Mouse (Mus musculus) CH12.LX (cell line): ENCODE measurements around the gene Utp14b. TPM values are rescaled to one million over a fixed set of nuclear protein-coding genes. Genes with fewer than 3 reads are reported as not detected.

ENCODE experiments used
- DNase-seq: peaks from one replicate; pipeline ENCODE4 v3.0.0-alpha.2; 2013; ENCODE audit errors: extremely low read depth
- H3K27ac ChIP-seq: 2 replicates; pipeline ENCODE4 v1.5.1; 2012; ENCODE audit warnings: low read depth, mild to moderate bottlenecking, control low read depth, moderate library complexity; ENCODE audit not compliant: insufficient read depth
- H3K27me3 ChIP-seq: replicated peaks from 2 replicates; pipeline ENCODE3; 2012; ENCODE audit warnings: inconsistent platforms
- H3K36me3 ChIP-seq, 2 experiments: replicated peaks in 1 of 2; 2 replicates each; pipeline versions ENCODE3 to v1.6.1; 2012; ENCODE audit warnings: inconsistent platforms in 1 of 2, low read length in 1 of 2, mild to moderate bottlenecking in 1 of 2, mixed read lengths in 1 of 2, moderate library complexity in 1 of 2; ENCODE audit not compliant: control insufficient read depth in 1 of 2, insufficient read depth in 1 of 2
- H3K4me1 ChIP-seq, 2 experiments: 2 replicates each; pipeline ENCODE4 v1.6.1; 2012; ENCODE audit warnings: inconsistent platforms in 1 of 2, moderate library complexity in 1 of 2; ENCODE audit not compliant: insufficient read depth in 2 of 2, control insufficient read depth in 1 of 2
- H3K4me2 ChIP-seq: 2 replicates; pipeline ENCODE4 v1.6.1; 2012; ENCODE audit warnings: low read depth, mild to moderate bottlenecking, control low read depth; ENCODE audit not compliant: poor library complexity, insufficient read depth, severe bottlenecking
- H3K4me3 ChIP-seq, 3 experiments: fragments of 150-350 bp in 1 of 3; sonication (generic) in 1 of 3; replicated peaks in 1 of 3; 2 replicates each; pipeline versions ENCODE3 to v1.5.1; 2011 to 2012; ENCODE audit warnings: low read depth in 2 of 3, low read length in 2 of 3, mild to moderate bottlenecking in 2 of 3, moderate library complexity in 2 of 3, control low read depth in 1 of 3, improper control_type of control experiment in 1 of 3, inconsistent platforms in 1 of 3, mixed read lengths in 1 of 3; ENCODE audit not compliant: poor library complexity in 1 of 3
- H3K79me2 ChIP-seq: replicated peaks from 2 replicates; pipeline ENCODE4 v1.6.1; 2012; ENCODE audit warnings: mild to moderate bottlenecking, moderate library complexity; ENCODE audit not compliant: control insufficient read depth, poor library complexity, insufficient read depth, severe bottlenecking; ENCODE audit errors: extremely low read depth
- H3K9ac ChIP-seq: 2 replicates; pipeline ENCODE4 v1.6.1; 2012; ENCODE audit warnings: low read depth, mild to moderate bottlenecking, control low read depth, moderate library complexity; ENCODE audit not compliant: insufficient read depth
- H3K9me3 ChIP-seq: replicated peaks from 2 replicates; pipeline ENCODE3; 2012; ENCODE audit warnings: low read length, inconsistent platforms, mixed read lengths
- BHLHE40 ChIP-seq: IDR thresholded peaks from 2 replicates; pipeline ENCODE4 v1.6.1; 2011; ENCODE audit warnings: mild to moderate bottlenecking, low read depth, low read length, improper control_type of control experiment
- CHD1 ChIP-seq: IDR thresholded peaks from 2 replicates; pipeline ENCODE4 v1.6.1; 2012; ENCODE audit warnings: low read depth, low read length, improper control_type of control experiment, inconsistent platforms
- CHD2 ChIP-seq: IDR thresholded peaks from 2 replicates; pipeline ENCODE4 v1.6.1; 2011; ENCODE audit warnings: low read length, improper control_type of control experiment
- E2F4 ChIP-seq: IDR thresholded peaks from 2 replicates; pipeline ENCODE4 v1.6.1; 2011; ENCODE audit warnings: low read depth, low read length, improper control_type of control experiment; ENCODE audit not compliant: insufficient replicate concordance
- ELF1 ChIP-seq: IDR thresholded peaks from 2 replicates; pipeline ENCODE4 v1.6.1; 2014; ENCODE audit warnings: low read depth, mild to moderate bottlenecking, inconsistent platforms, low read length, improper control_type of control experiment
- EP300 ChIP-seq: IDR thresholded peaks from 2 replicates; pipeline ENCODE4 v1.6.1; 2011; ENCODE audit warnings: low read length, improper control_type of control experiment
- GABPA ChIP-seq: IDR thresholded peaks from 2 replicates; pipeline ENCODE4 v1.6.1; 2012; ENCODE audit warnings: low read depth, low read length, improper control_type of control experiment, inconsistent platforms; ENCODE audit not compliant: insufficient replicate concordance
- HCFC1 ChIP-seq: IDR thresholded peaks from 2 replicates; pipeline ENCODE4 v1.6.1; 2012; ENCODE audit warnings: low read depth, mild to moderate bottlenecking, inconsistent platforms, low read length, improper control_type of control experiment
- JUN ChIP-seq: IDR thresholded peaks from 2 replicates; pipeline ENCODE4 v1.6.1; 2011; ENCODE audit warnings: low read depth, mild to moderate bottlenecking, low read length, improper control_type of control experiment, moderate library complexity; ENCODE audit not compliant: insufficient read depth
- MAFK ChIP-seq: IDR thresholded peaks from 2 replicates; pipeline ENCODE4 v1.6.1; 2011; ENCODE audit warnings: low read length, improper control_type of control experiment; ENCODE audit not compliant: insufficient replicate concordance
- MAX ChIP-seq: IDR thresholded peaks from 2 replicates; pipeline ENCODE4 v1.6.1; 2011; ENCODE audit warnings: low read length, improper control_type of control experiment
- MAZ ChIP-seq: IDR thresholded peaks from 2 replicates; pipeline ENCODE4 v1.6.1; 2012; ENCODE audit warnings: low read depth, mild to moderate bottlenecking, inconsistent platforms, low read length, improper control_type of control experiment, moderate library complexity
- MEF2A ChIP-seq: IDR thresholded peaks from 2 replicates; pipeline ENCODE4 v1.6.1; 2014; ENCODE audit warnings: low read depth, mild to moderate bottlenecking, inconsistent platforms, low read length, improper control_type of control experiment, borderline replicate concordance
- RAD21 ChIP-seq: IDR thresholded peaks from 2 replicates; pipeline ENCODE4 v1.6.1; 2011; ENCODE audit warnings: low read depth, mild to moderate bottlenecking, low read length, improper control_type of control experiment, moderate library complexity
- RCOR1 ChIP-seq: conservative IDR thresholded peaks from 2 replicates; pipeline ENCODE4 v1.6.1; 2012; ENCODE audit warnings: low read depth, mild to moderate bottlenecking, inconsistent platforms, low read length, improper control_type of control experiment
- TCF12 ChIP-seq: IDR thresholded peaks from 2 replicates; pipeline ENCODE4 v1.6.1; 2014; ENCODE audit warnings: low read depth, mild to moderate bottlenecking, inconsistent platforms, low read length, improper control_type of control experiment
- UBTF ChIP-seq: IDR thresholded peaks from 2 replicates; pipeline ENCODE4 v1.6.1; 2012; ENCODE audit warnings: low read depth, mild to moderate bottlenecking, inconsistent platforms, low read length, improper control_type of control experiment, moderate library complexity
- USF1 ChIP-seq: IDR thresholded peaks from 2 replicates; pipeline ENCODE4 v1.6.1; 2014; ENCODE audit warnings: low read depth, mild to moderate bottlenecking, inconsistent platforms, low read length, improper control_type of control experiment
- ZKSCAN1 ChIP-seq: IDR thresholded peaks from 2 replicates; pipeline ENCODE4 v1.6.1; 2012; ENCODE audit warnings: low read depth, inconsistent platforms, low read length, improper control_type of control experiment, borderline replicate concordance
- dilution Hi-C: fragments of 300-500 bp; cut with MboI; formaldehyde crosslinking; loops from 2 replicates; pipeline ENCODE4 v1.14.3; 2020; ENCODE audit warnings: low sequenced_read_pairs; ENCODE audit not compliant: extremely low pct_unique_long_range_greater_than_20kb, extremely low pct_ligation_motif_present
- in situ Hi-C: fragments of 300-500 bp; cut with MboI; formaldehyde crosslinking; loops from 3 replicates; pipeline ENCODE4 v1.14.3; 2019; ENCODE audit warnings: low sequenced_read_pairs, low pct_ligation_motif_present, low pct_unique_long_range_greater_than_20kb, mixed read lengths
- polyA plus RNA-seq: library from polyadenylated mRNA; unstranded; fragments of >175 nt; gene quantifications from 2 replicates; pipeline ENCODE4 v1.2.1, GENCODE M21; 2012; ENCODE audit warnings: low read depth; ENCODE audit not compliant: insufficient read length
- total RNA-seq, 2 experiments: library from RNA; depleted of rRNA; stranded (reverse); fragments of 300-350 nt in 1 of 2; fragments of >200 nt in 1 of 2; gene quantifications; 2 replicates each; pipeline ENCODE4 v1.2.3; 2012 to 2014

Gene Utp14b
- total and polyA plus RNA-seq, 3 experiments = 6.9 to 13.0 (median 10.4) TPM

DNA sequence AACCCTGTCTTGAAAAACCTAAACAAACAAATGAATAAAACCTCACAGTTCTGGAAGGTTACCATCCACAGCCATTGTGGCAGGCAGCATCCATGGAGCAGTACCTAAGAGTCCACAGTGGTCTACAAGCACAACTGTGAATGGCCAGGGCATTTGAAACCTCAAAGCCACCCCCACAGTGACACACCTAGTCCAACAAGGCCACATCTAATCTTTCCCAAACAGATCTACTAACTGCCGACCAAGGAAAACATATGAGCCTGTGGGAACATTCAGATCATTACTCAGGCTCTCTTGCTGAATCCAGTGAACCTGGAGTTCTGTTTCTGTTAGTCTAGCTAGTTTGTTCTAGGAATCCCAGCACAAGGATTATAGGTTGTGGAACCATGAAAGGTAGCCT lies 44.9 kb upstream of the Utp14b start:
- no peaks in the 10 kb centered on the region for H3K9me3 ChIP-seq
- H3K4me2 ChIP-seq = no peak overlapping the region
- no peak overlapping the region for H3K4me3 ChIP-seq
- H3K9ac ChIP-seq = no peak overlapping the region
- H3K79me2 ChIP-seq = no peaks in the 10 kb centered on the region
- DNase-seq = no peak
- no peaks in the 10 kb centered on the region for H3K27me3 ChIP-seq
- in situ Hi-C loops (no loop called here), dilution Hi-C loops (no loop called here)
- no peak for TF ChIP-seq USF1
- H3K36me3 ChIP-seq = no peaks in the 10 kb centered on the region
- H3K4me1 ChIP-seq = peaks cover 0 to 9% of the 10 kb centered on the region in 2 experiments; a peak in 1 of 4 replicates
- no peak overlapping the region for H3K27ac ChIP-seq

DNA sequence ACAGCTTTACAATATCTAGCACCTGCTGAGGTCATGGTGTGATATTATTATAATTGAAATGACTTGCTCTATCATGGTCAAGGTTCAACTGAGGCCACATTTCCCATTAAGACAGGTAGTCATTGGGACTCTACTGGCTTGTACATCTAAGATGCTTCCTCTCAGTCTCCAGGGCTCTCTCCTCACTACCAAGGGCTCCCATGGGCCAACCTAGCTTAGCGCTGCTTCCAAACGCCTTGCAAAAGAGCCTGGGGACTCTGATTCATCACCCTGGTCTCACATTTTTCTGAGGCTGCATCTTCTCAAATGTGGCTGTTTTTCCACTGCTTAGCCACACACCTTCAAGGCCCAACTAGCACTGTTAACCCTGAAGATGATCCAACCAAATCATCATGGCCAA lies 33.5 kb upstream of the Utp14b start:
- Histone ChIP-seq H3K4me1 (no peaks in the 10 kb centered on the region), H3K27ac (no peak overlapping the region), H3K4me3 (no peak overlapping the region), H3K9ac (no peak overlapping the region), H3K9me3 (no peaks in the 10 kb centered on the region), H3K27me3 (no peaks in the 10 kb centered on the region), H3K4me2 (no peak overlapping the region), H3K36me3 (no peaks in the 10 kb centered on the region), H3K79me2 (no peaks in the 10 kb centered on the region)
- TF ChIP-seq RCOR1 (no peak), EP300 (no peak), JUN (no peak), MAFK (no peak)
- in situ Hi-C loops = no loop called here
- dilution Hi-C loops = no loop called here
- DNase-seq = no peak

DNA sequence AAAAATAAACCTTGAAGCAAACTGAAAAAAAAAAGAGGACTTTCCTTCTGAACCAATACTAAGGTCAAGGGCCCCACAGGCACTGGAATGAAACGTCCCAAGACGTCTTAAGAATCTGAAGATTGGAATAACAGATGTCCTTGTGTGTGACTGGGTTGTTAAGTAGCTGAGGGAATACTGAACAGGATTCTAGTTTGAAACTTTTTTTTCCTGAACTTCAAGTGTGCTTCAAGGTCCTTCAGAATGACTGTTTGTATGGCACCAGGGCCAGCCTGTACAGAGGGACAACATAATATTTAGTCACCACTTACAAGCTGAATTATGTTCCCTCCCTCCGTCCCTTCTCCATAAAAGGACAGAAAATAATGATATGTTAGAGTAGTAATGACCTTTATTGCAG lies 23.4 kb upstream of the Utp14b start:
- Histone ChIP-seq H3K9me3 (no peaks in the 10 kb centered on the region), H3K27me3 (no peaks in the 10 kb centered on the region), H3K36me3 (no peaks in the 10 kb centered on the region), H3K4me3 (no peak overlapping the region), H3K79me2 (no peaks in the 10 kb centered on the region), H3K4me1 (no peaks in the 10 kb centered on the region), H3K4me2 (no peak overlapping the region), H3K27ac (no peak overlapping the region), H3K9ac (no peak overlapping the region)
- TF ChIP-seq CHD1 (no peak), HCFC1 (no peak)
- in situ Hi-C loops = no loop called here
- dilution Hi-C loops = no loop called here
- DNase-seq = no peak

DNA sequence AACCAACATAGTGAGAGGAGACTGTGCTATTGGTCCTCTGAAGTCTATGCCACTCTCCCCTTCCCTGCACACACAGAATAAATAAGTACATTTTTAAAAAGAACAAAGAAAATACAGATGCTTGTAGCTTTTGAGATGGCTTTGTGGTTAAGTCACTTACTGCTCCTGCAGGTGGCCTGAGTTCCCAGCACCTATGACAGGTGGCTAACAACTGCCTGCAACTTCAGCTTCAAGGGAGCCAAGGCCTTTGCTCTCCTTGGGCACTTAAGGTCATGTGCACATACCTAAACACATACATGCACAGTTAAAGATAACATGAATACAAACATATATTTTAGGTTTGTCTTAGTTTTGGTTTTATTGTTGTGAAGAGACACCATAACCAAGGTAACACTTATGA lies 17.0 kb upstream of the Utp14b start:
- TF ChIP-seq JUN (no peak), MAZ (no peak), MAX (no peak), ELF1 (no peak), BHLHE40 (no peak), E2F4 (no peak), MEF2A (no peak), ZKSCAN1 (no peak), CHD2 (no peak), HCFC1 (no peak), GABPA (no peak), TCF12 (no peak), RAD21 (no peak), UBTF (no peak), CHD1 (no peak)
- in situ Hi-C loops (no loop called here), dilution Hi-C loops (no loop called here)
- H3K27me3 ChIP-seq = no peaks in the 10 kb centered on the region
- H3K4me1 ChIP-seq = peaks cover 0 to 9% of the 10 kb centered on the region in 2 experiments; a peak in 2 of 4 replicates
- no peaks in the 10 kb centered on the region for H3K79me2 ChIP-seq
- H3K9ac ChIP-seq = no peak overlapping the region
- no peaks in the 10 kb centered on the region for H3K36me3 ChIP-seq
- no peaks in the 10 kb centered on the region for H3K9me3 ChIP-seq
- no peak overlapping the region for H3K4me2 ChIP-seq
- H3K27ac ChIP-seq = no peak overlapping the region
- no peak overlapping the region for H3K4me3 ChIP-seq
- DNase-seq = no peak
